Mouse (Mus musculus): ENCODE results near the gene Mecom.

DNA sequence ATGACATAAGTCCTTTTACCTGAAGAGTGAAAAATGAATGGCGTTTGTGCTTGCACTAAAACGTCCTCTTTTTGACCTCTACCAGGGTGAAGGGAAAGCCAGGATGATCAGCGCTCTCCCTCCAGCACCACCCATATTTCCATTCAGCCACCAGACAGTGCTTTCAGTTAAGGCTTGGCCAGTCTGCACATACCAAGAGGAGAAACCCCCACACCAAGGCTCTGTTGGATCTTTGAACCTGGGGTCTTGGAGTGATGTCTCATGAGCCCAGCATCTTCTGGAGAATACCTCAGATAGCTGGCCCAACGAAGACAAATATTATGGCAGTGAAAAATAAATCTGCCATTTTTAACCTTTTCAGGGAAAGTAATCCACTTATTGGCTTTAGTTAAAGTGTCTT is 488.2 kb downstream of the Mecom start:
- no peak for TF ChIP-seq USF1 (IDR thresholded peaks at IDR 0.05; ENCODE audit: low read depth)
- TF ChIP-seq TCF12 (IDR thresholded peaks at IDR 0.05; ENCODE audit: insufficient read depth, poor library complexity, severe bottlenecking), result no peak
- TF ChIP-seq POLR2A (IDR thresholded peaks at IDR 0.05; ENCODE audit: insufficient read length, low read depth), result no peak
- no peak for TF ChIP-seq E2F4 (IDR thresholded peaks at IDR 0.05; ENCODE audit: insufficient read depth)
- TF ChIP-seq REST (IDR thresholded peaks at IDR 0.05; ENCODE audit: insufficient read depth, insufficient read length), result no peak
- TF ChIP-seq MAX (IDR thresholded peaks at IDR 0.05; ENCODE audit: low read depth), result no peak
- no peak for TF ChIP-seq SRF (IDR thresholded peaks at IDR 0.05; ENCODE audit: control insufficient read depth, insufficient read length, low read depth)
- TF ChIP-seq POLR2AphosphoS2 (IDR thresholded peaks at IDR 0.05; ENCODE audit: insufficient read length, low read depth), result no peak
